Mouse (Mus musculus) liver, adult 2 months (tissue): ENCODE measurements at regions not wholly inside any gene's neighbourhood (a gene's known extent, or its start where the extent isn't known, plus 50 kb on each side); places are given as distances from the start of the nearest gene placed in this dataset.

ENCODE experiments used
- CTCF ChIP-seq: fragments of 200-500 bp; IDR thresholded peaks from 2 replicates; pipeline ENCODE4 v1.5.1; 2011; ENCODE audit warnings: low read depth, low read length, control low read depth
- POLR2A ChIP-seq: fragments of 200-500 bp; IDR thresholded peaks from 2 replicates; pipeline ENCODE4 v1.6.1; 2011; ENCODE audit warnings: low read length, control low read depth; ENCODE audit not compliant: insufficient read depth; ENCODE audit errors: extremely low read depth

- no peak for TF ChIP-seq POLR2A
- no peak for TF ChIP-seq CTCF
Measured at GRCm38 (mm10) chr5:112037080-112037479, 215.2 kb downstream of the Cryba4 start.
